Mouse (Mus musculus): ENCODE results near the gene Mst1r. TPM values are rescaled to one million over a fixed set of nuclear protein-coding genes. Genes with fewer than 3 reads are reported as not detected.
A peak's percentile ranks its signal among the peaks of the same experiment; 100 is the strongest.

Gene Mst1r
- total RNA-seq (2021) = 1 to 10 TPM; 2.9 to 3.1 TPM

GRCm38 (mm10) chr9:107906252-107906966, at the start of gene Mst1r:
Gene Mst1r (plus strand): TSS chr9:107906873.
- DNase-seq = peak; percentile 84

DNA sequence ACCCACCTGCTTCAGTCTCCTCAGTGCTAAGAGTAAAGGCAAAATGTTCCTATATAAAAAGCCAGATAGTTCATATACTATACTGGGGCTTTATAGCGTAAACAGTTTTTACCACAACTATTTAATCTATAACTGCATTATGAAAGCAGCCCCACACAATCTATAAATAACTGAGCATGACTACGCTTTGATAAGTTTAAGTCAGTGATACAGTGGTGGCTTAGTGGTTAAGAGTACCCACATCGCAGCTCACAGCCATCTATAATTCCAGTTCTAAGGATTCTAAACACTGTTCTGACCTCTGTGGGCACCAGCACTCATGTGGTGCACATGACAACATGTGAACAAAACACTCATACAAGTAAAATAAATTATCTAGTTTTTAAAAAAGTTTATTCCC, 48.3 kb upstream of the Mst1r start:
- DNase-seq = no peak

DNA sequence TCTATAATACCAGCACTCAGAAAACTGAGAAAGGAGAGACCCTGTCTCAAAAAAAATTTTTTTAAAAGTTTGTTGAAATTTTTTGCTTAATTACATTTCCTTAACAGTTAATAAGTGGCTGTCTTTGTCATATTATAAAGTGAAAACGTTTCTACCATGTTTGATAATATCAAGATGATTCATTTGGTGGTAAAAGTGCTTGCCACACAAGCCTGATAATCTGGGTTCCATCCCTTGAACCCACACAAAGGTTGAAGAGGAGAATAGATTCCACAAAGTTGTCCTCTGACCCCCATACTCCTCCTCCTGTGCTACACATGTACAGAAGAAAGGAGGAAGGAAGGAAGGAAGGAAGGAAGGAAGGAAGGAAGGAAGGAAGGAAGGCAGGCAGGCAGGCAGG, 42.2 kb upstream of the Mst1r start:
- DNase-seq = no peak

DNA sequence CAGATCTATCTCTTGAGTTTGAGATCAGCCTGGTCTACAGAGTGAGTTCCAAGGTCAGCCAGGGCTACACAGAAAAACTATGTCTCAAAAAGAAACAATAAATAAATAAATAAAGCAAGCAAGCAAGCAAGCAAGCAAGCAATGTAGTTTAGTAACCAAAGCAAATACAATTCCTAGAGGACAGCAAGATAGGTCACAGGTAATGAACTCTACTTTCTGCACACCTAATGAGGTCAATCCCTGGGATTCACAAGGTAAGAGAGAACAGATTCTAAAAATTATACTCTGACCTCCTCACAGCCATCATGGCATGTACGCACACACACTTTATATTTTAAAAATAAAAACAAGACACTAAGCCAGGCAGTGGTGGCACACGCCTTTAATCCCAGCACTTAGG, 40.6 kb upstream of the Mst1r start:
- no peak for DNase-seq

- DNase-seq = peak; percentile 95
Observed at GRCm38 (mm10) chr9:107872350-107873098, 34.1 kb upstream of the Mst1r start.

DNA sequence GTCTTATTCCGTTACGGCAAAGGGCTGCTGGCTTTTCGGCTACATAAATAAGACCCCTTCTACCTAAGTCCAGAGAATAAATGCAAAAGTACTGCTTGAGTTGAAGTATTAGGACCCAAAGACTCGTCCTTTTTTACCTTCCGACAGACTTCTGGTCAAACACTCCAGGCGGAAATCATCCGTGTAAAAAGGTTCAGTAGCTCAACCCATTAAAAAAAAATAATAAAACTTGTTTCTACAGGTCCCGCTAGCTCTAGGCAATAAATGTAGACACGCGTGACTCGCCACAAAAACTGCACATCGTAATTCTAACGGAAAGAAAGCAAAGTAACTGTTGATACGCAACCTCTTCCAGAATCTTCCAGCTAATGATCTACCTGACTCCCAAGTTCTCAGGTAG, 33.5 kb upstream of the Mst1r start, which contains the start of gene Rbm6:
Gene Rbm6 (minus strand): TSS at position 101 of the 400 bp plus-strand sequence.
- no peak for DNase-seq

DNA sequence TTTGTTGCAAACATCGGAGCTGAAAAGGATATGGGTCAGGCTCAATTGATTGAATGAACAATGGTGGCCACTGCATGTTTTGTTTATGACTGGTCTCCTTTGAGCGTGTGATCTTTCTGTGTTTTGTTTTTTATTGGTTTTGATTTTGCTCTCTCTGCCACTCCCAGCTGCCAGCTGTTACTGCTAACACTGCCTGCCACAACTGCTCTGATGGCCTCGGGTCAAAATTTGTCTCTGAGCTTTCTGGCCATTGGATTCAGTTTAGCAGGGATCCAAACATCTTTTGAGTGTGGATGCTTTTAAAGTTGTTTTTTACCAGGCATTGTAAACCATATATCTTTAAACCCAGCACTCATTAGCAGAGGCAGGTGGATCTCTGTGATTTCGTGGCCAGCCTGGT, 26.3 kb upstream of the Mst1r start:
- no peak for DNase-seq

- peak; percentile 83 for DNase-seq
Observed at GRCm38 (mm10) chr9:107887804-107888266, 18.8 kb upstream of the Mst1r start, which contains the start of gene Mon1a. Gene Mon1a (plus strand): TSS chr9:107888151.

GRCm38 (mm10) chr9:107888267-107888850, 18.3 kb upstream of the Mst1r start:
- no peak for DNase-seq

- no peak for DNase-seq
Observed at GRCm38 (mm10) chr9:107890260-107890659, 16.4 kb upstream of the Mst1r start.

DNA sequence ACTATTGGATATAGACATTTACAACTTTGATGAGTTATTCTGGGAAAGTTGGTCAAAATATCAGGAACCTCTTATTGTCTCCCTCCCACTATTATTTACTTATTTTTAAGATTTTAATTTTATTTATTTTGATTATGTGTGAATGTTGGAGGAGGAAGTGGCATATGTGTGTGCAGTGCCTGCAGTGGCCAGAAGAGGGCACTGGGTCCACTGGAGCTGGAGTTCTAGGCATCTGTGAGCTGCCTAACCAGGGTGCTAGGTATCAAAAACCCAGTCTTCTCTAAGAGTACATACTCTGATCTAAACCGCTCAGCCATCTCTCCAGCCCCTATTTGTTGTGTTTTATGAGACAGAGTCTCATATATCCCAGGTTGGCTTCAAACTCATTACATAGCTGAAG, 15.7 kb upstream of the Mst1r start:
- no peak for DNase-seq

DNA sequence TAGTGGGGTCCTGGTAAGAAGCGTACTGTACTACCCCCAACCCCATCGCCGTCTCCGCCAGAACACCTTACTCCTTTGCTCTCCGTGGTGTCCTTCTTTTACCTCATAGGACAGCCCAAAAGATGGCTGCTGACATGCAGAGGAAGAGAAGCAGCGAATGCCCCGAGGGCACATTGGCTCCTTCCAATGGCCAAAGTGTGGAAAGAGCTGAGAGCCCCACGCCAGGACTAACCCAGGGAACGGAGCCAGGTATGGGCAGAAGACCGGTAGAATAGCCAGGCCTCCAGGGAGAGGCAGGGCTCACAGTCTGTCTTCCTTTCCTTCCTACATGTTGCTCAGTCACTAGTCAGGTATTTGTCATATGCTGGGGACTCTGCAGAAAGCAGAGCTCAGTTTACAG, 8.1 kb upstream of the Mst1r start:
- no peak for DNase-seq

- DNase-seq = no peak
Observed at GRCm38 (mm10) chr9:107899855-107900254, 6.8 kb upstream of the Mst1r start.

DNA sequence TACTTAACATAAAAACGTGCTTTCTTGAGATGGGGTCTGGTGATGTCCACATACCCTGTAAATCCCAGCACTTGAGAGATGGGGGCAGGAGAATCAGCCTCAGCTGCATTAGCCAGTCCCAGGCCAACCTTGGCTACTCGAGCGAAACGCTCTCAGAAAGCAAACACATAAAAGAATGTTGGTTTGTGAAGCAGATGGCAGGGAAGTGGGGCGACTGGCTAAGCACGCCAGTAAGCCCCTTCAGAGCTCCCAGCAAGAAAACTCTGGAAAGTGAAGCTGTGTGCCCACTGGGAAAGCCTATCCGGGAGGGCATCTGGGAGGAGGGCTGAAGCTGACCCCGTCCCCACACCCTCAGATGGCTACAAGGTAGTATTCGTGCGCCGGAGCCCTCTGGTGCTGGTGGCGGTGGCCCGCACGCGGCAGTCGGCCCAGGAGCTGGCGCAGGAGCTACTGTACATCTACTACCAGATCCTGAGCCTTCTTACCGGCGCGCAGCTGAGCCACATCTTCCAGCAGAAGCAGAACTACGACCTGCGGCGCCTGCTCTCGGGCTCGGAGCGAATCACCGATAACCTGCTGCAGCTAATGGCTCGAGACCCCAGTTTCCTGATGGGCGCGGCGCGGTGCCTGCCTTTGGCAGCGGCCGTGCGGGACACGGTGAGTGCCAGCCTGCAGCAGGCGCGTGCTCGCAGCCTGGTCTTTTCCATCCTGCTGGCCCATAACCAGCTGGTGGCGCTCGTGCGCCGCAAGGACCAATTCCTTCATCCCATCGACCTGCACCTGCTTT, 5.6 kb upstream of the Mst1r start:
- DNase-seq = peak; percentile 71

DNA sequence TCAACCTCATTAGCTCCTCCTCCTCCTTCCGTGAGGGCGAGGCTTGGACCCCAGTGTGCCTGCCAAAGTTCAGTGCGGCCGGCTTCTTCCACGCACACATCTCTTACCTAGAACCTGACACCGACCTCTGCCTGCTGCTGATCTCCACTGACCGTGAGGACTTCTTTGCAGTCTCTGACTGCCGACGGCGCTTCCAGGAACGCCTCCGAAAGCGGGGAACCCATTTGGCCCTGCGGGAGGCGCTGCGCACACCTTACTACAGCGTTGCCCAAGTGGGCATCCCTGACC, 5.1 kb upstream of the Mst1r start:
- DNase-seq = no peak

- peak; percentile 94 for DNase-seq
Observed at GRCm38 (mm10) chr9:107904726-107905125, 1.9 kb upstream of the Mst1r start.

DNA sequence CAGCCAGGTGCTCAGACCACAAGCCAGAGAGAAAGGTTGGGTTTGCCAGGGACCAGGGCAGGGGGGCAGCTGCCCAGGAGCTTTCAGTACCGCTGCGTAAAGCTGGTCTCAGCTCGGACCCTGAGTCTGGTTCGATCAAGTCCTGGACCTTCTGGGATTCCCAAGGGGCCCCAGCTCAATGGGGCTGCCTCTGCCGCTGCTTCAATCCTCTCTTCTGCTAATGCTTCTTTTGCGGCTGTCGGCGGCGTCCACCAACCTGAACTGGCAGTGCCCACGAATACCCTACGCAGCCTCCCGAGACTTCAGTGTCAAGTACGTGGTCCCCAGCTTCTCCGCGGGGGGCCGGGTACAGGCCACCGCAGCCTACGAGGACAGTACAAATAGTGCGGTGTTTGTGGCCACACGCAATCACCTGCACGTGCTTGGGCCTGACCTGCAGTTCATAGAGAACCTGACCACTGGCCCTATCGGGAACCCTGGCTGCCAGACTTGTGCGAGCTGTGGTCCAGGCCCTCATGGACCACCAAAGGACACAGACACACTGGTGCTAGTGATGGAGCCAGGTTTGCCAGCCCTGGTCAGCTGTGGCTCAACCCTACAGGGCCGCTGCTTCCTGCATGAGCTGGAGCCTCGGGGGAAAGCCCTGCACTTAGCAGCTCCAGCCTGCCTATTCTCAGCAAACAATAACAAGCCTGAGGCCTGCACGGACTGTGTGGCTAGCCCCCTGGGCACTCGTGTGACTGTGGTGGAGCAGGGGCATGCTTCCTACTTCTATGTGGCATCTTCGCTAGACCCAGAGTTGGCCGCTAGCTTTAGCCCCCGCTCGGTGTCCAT, 511 bp downstream of the Mst1r start:
- no peak for DNase-seq

GRCm38 (mm10) chr9:107907801-107908120, 1.1 kb downstream of the Mst1r start:
- no peak for DNase-seq

DNA sequence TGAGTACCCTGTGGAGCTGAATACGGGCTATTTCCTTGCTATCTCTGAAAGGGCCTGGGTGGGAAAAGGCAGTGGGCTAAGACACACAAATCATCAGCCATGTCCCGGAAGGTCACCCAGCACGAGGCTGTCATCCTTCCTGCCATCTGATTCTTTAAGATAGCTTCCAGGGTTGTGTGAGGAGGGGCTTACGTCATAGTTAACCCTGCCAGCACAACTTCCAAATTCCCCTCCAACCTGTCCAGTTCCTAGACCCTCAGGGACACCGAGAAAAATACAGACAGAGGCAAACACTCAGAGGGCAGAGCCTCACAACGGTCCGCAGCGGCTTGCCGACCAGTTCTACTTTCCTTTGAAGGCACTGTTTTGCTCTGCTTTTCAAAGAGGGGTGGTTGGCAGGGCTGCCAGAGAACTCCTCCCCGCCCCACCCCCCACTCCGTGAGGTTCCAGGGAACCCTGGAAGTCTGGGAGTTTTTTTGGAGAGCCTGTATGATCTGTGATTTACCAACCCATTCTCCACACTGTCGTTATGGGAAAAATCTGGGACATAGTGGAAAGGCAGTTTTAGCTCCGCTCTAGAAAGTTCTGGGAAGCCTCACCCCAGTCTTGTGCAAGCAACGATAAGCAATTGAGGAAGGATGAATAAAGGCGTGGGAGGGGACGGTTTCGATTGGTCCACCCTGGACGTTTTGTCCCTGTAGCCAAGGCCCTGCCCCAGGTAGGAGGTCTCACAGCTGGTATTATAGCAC, 1.9 kb downstream of the Mst1r start:
- peak; percentile 35 for DNase-seq

DNA sequence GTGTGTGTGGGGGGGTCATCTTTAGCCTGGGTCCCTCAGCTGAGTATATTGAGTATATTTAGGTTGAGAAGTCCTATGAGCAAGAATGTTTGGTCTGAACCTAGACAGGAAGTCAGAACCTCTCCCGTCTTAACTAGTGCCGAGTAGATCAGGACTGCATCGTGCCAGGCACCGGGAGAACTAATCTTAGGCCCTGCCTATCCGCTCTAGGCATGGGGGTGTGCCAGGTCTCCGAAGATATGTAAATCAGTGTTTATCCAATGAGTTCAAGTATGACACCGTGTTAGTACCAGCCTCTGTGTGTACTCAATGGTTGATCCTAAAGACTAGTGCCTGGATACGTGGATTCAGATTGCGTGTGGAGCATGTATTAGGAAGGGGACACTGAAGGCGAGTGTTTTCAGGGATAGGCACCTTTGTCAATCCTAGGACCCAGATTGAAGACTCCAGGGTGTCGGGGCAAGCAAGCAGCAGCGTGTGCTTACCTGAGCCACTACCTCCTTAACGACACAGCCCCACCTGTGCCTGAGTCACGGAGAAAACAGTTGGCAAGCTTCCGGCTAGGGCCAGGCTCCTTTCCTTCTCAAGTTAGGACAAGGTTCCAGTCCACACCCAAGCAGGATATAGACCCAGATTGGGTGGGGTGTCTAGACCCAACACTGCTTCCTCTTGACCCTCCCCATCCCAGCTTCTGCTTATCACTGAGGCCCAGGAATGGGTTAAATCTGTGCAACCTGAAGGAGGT, 3.5 kb downstream of the Mst1r start:
- no peak for DNase-seq

All from heart, postnatal 4 days (tissue).